Mouse (Mus musculus) ovary, adult 2 months (tissue): ENCODE measurements around the gene Klf6. TPM values are rescaled to one million over a fixed set of nuclear protein-coding genes. Genes with fewer than 3 reads are reported as not detected.

Experiments
- polyA plus RNA-seq: library from polyadenylated mRNA; depleted of rRNA; stranded (reverse); fragments of >200 nt; gene quantifications from 2 replicates; pipeline ENCODE4 v1.2.3, GENCODE M21; 2012; rRNA removed

Klf6 gene
- polyA plus RNA-seq = 11.9 and 14.0 TPM in 2 replicates

DNA sequence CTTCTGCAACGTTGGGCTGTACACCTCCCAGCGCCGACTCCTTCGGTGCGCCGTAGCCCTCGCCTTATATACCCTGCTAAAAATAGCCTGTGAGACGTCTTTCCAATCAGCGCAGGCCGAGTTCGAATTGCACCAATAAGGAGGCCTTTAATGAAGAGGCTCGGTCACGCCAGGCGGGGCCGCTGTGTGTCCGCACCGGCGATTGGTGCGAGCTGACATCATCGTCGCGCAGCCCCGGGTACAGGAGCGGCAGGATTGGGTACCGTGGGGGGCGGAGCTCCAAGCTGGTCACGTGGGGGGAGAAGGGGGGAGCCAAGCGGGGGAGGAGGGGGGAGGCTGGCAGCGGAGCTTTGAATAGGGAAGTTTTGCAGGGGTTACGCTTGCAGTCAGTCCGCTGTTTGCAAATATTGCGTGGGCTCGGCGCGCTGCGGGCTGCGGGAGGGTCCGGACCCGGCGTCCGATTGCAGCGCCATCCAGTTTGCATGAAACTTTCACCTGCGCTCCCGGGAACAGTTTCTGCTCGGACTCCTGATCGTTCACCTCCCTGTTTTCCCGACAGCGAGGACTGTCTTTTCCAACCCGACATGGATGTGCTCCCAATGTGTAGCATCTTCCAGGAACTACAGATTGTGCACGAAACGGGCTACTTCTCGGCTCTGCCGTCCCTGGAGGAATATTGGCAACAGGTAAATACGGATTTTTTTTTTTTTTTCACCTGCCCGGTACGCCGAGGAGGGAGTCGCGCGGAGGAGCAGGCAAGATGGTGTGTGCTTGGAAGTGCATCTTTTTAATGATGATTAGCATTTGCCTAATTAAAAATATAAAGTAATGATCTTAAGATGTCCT is at the start of gene Klf6:
TSS of gene Klf6 (plus strand) at position 326 of the 846 bp plus-strand sequence.

